Mouse (Mus musculus) cerebellum, adult 9-10 months (tissue): ENCODE data around the gene Mettl8.

Experiments
- DNase-seq: peaks from one replicate; pipeline ENCODE4 v3.0.0; 2022

Gene Mettl8

DNA sequence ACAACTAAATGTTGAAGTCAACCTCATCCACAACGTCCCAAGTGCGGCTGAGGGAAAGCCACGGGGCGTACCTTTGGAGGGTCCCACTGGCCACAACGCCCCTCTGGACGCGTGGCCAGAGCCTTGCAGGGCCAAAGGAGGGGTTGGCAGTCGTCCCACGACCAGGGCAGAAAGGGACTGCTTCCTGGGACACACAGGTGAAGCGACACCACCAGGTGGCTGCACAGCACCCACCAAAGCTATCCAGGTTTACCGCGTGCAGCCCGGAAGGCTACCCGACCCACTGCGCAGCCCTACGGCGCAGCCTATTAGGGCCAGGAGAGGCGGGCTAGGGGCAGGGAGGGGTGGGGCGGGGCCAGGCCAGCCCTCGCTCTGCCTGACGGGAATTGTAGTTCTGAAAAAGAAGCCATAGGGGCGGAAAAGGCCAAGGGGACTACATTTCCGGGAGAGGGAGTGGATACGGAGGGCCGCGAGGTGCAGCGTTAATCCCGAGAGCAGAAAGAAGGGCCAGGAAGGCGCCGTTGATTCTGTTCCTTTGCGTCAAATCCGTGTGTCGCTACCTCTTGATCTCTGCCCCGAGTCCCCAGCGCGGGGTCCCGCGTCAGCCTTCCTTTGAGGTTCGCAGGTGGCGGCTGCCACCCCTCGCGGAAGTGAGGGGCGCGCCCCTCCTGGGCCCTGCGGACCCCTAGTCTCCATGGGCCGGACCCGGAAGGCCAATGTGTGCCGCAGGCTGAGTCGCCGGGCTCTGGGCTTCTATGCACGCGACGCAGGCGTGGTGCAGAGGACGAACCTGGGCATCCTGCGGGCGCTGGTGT is at the start of gene Mettl8, which contains the start of gene Dcaf17:
Gene Mettl8 (minus strand): TSS at position 284 of the 815 bp plus-strand sequence.
Gene Dcaf17 (plus strand): TSS at position 29 of the 815 bp plus-strand sequence.
- peak; percentile 93 for DNase-seq

DNA sequence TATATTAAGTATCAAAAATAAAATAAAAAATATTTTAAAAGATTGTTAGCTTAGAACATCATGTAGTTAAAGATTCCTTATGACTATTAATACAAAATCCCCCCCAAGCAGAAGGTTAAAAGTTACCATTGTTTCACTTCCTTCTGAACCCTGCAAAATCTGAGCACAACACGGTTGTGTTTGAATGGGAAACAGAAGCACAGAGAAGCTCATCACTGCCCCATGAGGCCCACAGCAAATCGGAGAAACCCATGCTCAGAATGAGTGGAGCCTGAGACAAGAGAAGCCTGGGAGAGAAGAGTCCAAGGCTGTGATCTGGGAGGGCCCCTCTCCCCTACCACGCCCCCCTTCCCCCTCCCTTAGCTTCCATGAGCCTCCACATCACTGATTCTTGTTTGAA is 49.3 kb upstream of the Mettl8 start:
- no peak for DNase-seq

DNA sequence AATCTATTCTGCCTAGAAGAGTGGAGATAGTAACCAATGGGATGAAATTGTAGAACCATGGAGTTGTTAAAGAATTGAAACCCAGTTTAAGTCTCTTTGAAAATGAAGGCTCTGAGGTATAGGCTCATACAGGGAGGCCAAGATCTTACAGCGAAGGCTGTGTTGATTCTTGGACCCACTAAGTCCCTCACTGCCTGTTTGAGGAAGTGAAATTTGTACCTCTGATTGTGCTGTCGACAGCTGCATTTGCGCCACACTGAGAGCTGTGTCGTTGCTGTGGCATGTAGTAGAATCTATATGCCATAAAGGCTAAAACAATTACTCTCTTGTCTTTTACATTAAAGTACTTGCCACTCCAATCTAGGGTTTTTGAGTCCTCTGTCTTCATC is 47.9 kb upstream of the Mettl8 start:
- no peak for DNase-seq

DNA sequence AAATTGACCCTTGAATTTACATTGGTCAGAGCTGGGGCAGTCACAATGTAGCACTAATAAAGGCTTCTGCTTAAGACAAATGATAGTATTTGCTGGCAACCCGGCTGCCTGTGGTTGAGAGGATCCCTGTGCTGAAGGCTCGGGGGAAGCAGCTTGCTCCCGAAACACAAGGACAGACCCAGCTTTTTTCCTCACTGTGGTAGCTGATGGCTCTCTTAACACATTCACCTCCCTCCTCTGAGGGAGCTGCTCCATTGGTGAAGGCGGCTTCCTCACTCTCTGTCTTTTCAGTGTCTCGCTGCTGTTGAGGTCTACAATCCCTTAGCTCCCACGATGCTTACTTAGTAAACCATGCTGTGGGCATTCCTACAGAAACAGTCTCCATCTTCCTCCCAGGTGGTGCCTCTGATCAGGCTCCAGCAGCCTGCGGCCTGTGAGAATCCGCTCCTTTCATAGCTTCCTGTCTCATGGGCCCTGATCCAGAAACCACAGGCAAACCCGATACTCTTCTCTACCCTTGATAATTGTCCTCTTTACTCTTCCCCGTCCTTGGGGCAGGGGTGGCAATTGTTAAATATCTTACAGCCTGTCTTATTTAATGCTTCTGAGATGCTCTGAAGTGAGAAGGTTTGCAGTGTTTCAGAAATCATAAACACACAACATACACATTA is 47.4 kb upstream of the Mettl8 start:
- DNase-seq: no peak

DNA sequence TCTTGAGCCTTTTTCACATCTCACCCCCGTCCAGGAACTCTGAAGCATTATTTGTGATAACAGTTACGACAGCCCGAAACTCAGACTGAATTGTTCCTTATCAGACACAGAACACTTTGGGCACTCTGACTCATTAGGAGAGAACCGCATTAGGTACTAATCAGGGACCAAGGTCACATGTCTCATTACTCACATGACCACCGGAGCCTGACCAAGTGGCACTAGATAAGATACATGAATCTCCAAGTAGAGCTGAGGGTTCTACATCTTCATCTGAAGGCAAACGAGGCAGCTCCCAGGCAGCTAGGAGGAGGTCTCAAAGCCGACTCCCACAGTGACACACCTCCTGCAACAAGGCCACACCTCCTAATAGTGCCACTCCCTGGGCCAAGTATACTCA is 40.8 kb upstream of the Mettl8 start:
- no peak for DNase-seq

DNA sequence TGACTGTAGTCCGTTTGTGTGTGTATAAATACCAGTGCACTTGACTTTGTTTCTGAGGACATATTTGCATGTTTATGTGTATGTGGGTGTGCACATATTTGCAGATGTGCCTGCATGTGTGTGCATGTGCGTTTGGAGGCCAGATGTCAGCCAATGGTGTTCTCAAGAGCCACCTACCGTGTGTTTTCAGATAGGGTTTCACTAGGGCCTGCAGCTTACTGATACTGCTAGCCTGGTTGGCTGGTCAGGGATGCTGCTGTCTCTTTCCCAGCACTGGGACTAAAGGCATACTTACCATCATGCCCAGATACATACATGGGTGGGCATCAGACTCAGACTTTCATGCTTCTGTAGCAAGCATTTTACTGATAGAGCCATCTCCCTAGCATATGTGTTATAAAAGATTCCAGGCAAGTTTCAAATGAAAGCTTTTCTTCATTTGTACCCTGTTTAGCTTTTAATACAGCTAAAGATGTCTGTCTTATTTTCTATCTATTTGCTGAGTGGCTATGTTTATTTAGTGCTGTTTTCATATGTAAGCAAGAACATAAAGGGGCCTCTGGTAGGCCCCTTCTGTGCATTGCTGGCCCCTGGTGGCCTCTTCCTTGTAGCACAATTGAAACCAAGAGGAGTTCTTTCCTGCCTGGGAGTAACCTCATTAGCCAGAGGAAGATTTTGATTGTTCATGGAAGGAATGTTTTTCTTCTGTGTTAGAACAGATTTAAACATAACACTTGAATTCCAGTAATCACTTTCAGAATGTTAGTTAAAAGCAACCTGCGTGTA is 35.5 kb upstream of the Mettl8 start:
- DNase-seq: no peak

DNA sequence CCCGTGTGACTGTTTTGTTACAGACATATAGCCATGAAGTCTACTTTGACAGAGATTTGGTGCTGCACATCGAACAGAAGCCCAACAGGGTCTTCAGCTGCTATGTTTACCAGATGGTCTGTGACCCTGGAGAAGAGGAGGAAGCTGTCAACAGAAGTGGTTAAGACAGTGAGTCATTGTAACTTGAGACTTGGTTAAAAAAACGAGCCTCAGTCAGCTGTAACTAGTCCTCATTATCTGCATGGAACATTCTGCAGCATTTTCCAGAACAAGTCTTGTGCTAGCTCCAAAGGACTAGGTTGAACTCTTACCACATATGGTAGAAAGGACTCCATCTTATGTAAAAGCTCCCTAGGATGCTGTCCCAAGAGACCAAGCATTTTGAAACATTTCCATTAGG is 34.4 kb upstream of the Mettl8 start:
- no peak for DNase-seq

DNA sequence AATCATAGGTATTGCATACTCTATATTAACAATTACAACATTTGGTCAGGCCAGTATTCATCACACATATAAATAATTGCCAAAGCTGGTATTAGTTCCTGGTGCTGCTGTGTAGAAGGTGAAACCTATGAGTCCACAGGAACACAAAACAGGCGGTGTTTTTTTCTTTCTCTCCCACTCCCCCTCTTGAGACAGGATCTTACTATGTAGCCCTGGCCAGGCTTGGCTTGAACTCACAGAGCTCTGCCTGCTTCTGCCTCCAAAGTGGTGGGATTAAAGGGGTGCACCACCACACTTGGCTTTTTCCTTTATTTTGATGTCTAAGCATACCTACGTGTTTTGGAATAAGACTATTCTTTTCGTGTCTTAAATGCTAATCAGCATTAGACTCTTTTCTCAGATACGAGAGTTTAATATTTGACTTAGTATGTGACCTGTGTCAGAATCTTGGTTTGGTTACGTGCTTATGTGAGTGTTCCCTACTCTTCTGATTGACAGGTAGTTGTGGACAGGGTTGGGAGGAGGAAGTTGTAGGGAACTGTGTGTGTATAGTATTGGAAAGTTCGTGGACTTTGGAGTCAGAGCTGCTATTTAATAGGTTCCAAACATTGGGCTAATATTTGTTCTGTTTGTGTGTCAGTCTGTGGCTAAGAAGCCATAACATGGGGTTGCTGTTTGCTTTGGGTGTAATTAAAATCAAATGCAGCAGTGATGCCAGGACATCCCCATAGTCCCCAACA is 28.2 kb upstream of the Mettl8 start:
- DNase-seq: no peak

DNA sequence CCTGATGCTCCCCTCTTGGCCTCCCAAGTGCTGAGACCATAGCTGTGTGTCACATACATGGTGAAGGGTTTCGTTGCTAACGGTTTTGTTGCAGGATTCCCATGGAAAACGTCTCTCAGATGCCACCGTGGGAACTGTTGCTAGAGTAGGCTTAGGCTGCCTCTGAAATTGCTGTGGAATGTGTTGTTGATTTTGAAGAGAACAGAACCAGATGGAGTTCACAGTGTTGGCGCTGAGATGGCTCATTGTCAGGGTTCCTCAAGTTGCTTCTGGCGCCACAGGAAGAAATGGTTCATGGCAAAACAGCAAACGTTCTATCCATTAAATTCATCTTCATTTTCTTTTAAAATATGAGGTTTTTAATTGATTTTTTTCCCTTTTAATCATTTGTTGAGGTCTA is 27.0 kb upstream of the Mettl8 start:
- DNase-seq: no peak

DNA sequence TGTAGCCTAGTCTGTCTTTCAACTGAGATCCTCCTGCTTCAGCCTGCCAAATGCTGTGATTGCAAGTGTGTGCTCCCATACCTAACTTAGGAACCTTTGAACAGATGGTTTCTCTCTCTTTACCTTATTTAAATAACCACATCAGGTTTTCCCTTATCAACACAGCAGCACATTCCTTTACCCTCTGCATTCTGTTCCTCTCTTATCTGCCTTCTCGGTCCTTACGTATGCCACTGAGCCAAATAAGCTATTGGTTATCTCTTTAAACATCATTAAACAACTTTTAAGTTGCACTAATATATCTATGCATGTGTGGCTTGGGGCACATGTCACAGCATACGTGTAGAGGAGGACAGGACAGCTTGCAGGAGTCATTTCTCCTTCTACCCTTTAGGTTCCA is 18.4 kb upstream of the Mettl8 start:
- no peak for DNase-seq

DNA sequence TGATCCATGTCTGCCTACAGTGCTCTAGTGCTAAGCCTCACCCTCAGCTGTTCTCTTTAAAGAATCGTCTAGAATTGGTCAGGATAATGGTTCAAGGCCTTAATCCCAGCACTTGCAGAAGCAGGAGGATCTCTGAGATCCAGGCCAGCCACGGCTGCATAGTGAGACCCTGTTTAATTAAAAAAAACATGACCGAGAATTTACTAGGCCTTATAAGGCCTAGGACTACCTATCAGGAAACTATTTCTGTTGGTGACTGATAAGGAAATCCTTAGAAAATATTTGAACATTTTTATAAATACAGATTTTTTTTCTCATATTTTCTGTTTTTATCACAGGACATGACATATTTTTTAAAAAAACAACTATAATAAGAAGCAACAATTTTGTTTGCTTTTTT is 17.9 kb upstream of the Mettl8 start:
- no peak for DNase-seq

DNA sequence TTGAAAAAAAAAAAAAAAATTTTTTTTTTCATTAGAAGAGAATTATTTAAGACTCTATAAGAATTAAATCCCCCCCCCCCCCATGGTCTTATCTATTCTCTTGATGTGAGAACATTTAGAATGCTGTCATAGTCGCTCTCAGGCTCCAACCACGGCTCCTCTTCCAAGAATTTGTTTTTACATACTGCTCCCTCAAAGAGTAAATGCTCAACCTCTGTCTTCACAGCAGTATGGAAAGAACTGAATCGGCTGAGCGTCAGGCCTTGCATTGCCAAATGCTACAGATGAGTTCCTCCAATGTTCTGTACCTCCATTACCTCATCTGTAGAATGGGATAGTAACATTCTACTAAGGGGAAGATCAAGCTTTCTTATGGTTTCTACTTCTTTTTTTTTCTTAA is 16.2 kb upstream of the Mettl8 start:
- DNase-seq: no peak

DNA sequence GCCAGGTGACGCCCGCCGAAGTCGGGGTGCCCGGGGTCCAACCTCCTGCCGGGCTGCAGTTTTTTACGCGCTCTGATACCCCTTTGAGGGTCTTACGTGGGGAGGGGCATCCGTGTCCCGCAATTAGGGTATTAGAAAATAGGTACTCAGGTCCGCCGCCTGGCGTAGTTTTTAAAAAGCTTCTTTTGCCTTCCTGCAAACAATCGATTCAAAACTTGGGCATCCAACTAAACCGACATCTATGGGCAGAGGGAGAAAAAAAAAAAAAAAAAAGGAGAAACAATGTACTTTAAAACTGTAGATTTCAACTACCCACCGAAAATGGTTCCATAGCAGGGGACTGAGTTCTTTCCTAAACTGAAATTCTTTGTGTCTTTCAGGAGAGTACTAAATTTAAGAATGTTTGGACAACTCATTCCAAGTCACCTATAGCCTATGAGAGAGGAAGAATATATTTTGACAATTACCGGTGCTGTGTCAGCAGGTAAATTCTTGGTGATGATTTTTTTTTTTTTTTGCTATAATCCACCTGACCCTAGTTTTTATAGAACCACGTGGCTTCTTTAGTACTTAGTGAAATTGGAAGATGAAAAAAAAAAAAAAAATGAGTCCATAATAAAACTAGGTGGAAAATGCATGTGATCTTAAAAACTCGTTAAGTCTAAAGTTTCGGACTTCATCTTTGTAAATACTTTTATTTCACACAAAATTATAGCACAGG is 892 bp upstream of the Mettl8 start:
- DNase-seq: peak; percentile 76

DNA sequence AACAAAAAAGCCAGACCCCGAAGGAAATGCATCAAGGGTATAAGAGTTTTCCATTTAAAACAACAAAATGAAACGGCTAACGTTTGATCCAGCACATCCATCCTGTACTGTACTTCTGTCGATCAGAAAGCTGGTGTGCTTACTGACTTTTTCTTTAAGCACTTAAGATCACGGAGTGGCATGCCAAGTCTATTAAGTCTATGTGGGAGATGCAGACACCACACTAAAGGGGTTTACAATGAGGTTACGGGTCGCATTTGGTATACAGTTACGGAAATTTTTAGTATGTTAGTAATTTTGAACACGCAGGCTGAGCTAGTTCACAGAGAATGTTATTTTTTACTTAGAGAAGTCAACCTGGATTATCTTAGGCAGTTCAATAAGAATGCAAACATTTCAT is 667 bp downstream of the Mettl8 start:
- DNase-seq: no peak

DNA sequence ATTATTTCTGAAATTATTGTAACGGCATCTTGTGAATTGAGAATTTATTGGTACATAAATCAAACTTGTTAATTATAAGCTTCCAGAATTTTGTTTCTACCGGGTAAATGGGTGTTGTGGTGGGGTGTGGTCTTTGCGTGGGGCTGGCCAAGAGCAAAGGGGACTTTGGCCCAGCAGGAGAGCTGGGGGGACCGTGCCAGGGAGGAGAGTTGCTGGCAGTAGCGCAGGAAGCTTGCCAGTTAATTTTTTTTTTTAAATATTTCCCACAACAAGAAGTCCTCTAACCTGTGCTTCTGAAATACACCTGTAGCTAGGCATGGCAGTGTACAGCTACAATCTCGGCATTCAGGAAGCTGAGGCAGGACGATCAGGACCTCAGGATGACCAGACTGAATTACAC is 4.9 kb downstream of the Mettl8 start:
- DNase-seq: no peak

DNA sequence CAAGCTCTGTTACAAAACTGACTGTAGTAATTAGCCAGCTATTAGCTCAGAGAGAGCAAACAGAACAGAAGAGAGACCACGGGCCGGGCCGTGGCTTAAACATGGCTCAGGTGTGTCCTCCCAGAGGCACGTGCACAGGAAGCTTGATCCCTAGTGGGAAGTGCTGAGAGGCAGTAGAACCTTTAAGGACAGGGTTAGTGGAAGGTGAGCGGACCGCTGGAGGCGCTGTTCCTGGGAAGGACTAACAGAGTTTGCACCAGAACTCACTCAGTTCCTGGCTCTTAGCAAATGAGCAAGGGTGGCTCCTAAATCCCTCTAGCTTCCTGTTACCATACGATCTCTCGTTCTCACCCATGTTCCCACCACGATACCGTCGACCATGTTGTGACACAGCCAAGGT is 6.5 kb downstream of the Mettl8 start:
- no peak for DNase-seq

DNA sequence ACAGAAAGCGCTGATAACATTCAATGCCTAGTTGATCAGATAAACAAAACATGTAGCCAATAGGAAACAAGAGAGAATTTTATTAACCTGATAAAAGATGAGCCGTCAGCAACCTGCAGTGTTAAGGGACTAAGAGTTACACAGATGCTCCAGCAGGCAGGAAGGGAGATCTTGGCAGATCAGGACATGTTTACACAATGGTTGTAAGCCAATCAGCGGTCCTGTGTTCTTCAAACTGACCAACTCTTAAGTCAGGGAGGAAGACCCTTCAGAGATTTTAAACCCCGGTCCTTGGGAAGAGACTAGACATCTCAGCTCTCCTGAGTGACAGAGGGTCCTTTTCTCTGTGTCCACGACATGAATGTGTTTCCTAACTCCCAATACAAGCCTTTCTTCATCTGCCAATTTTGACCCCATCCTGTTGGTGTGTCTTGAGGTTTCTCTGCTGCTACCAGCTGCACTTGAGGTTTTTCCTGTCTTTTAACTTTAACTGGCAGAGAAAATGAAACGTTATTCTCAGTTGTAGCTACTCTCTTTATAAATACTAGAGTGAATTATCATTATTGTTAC is 8.5 kb downstream of the Mettl8 start:
- no peak for DNase-seq

DNA sequence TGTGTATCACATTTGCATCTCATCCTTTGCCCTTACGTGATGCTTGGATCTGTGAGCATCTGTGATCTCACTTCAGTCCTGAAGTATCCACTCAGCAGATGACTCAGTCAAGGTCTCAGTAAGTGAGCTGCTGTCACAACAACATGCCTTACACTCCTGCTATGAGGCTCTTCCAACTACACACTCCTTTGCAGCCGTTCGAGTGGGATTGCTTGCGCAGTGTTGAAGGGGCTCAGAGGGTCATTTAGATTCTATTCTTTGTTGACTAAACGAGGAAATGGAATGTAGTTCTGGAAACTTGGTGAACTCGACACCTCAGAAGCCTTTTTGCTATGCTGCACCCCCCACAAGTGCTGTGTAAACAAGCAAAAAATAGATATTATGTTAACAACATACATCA is 9.2 kb downstream of the Mettl8 start:
- no peak for DNase-seq

DNA sequence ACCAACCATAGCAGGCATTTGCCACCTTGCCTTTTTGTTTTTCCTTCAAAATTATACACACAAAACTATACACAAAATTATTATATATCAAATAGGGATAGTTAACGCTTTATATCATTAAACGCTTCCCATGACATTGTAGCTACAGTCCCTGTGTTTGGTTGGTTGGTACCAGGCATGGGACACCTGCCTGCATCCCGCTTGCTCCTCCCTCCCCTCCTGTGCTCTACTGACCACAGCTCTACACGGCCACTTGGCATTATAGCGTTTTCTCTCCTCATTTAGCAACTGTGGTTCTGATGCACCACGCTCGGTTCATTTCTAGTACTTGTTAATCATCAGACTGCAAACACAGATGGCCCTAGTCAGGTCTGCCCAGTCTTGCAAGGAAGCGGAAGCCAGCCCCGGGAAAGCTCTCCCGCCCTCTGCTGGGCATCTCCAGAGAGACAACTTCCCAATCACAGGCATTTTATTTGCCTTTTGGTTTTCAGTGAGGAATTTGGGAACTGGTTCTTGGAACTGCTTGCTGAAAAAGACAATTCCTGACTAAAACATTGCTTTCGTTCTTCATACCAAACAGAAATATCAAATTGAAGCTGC is 15.8 kb downstream of the Mettl8 start:
- peak; percentile 88 for DNase-seq

DNA sequence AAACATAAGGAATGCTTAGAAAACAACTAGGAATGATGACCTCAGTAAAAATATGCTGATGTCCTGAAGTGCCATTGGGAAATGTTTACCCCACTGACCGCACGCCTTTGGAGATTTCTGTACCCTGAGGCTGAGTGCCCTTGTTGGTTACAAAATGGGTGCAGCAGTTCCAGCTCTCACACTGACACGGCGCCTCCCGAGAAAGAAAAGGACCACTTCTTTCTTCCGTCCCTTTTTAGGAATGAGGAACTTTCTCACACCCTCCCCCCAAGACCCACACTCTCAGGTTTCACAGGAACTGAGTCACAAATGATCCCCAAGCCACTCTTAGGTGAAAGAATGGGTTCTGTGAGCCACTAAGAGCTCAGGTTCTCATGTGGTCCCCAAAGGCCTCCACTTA is 17.9 kb downstream of the Mettl8 start:
- no peak for DNase-seq

DNA sequence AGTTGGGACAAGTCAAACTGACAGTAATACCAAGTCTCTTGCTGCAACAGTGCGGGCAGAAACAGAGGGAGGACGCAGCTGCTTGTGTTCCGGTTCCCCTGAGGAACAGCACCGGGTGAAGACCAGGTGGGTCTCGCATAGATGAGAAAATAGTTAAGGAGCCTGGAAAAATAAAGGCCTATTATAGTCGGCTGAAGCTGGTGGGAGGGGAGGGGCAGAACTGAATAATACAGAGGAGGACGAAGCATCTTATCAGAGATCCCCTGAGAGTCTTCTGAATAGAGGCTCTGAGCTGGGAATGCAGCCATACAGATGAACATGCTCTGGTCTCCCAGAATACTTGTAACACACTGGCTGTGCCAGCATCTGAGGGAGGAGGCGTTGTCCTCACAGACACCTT is 21.4 kb downstream of the Mettl8 start:
- no peak for DNase-seq

DNA sequence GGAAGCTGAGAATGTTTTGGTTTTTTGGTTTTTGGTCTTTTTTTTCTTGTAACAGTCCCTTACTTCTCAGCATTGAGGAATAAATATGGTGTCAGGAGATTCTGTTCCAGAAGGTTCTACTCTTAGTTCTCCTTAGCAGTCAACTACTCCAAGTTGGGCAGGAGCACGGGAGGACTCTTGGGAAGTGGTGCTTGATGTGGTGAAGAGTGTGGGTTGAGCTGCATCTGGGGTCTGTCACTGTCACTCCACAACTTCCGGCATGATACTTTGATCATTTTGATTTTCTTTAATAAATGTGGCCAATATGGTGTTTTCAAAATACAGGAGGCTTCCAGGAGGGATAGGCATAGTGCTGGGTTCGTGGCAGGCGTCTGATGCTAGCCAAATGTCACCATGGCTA is 22.4 kb downstream of the Mettl8 start:
- DNase-seq: no peak
